Mouse (Mus musculus): Measurements from ENCODE around the gene Ifit2. TPM values are rescaled to one million over a fixed set of nuclear protein-coding genes. Genes with fewer than 3 reads are reported as not detected.

Gene Ifit2
- polyA plus RNA-seq, 1 experiment from 2014 or later: 9.0 TPM

GRCm38 (mm10) chr19:34532061-34532751, 18.3 kb upstream of the Ifit2 start:
- Histone ChIP-seq H3K36me3 (ENCODE audit: control insufficient read depth, insufficient read depth) (no peaks in the 10 kb centered on the region), H3K9ac (replicated peaks; ENCODE audit: low read depth, low read length) (no peak overlapping the region), H3K4me3 (replicated peaks; ENCODE audit: low read length) (no peak overlapping the region), H3K4me2 (ENCODE audit: low read length) (no peak overlapping the region), H3K27ac (ENCODE audit: low read length) (no peak overlapping the region), H3K27me3 (replicated peaks; ENCODE audit: control insufficient read depth, insufficient read depth, low read length) (no peaks in the 10 kb centered on the region), H3K9me3 (ENCODE audit: control insufficient read depth, low read length) (no peaks in the 10 kb centered on the region), H3K4me1 (replicated peaks; ENCODE audit: control insufficient read depth, insufficient read depth, low read length) (peaks cover 2% of the 10 kb centered on the region; the same call in 1 of the 2 replicates)
- no peak for ATAC-seq
- 95% methylated on average over 4 of the region's 4 CpGs for WGBS

GRCm38 (mm10) chr19:34539422-34539821, 11.1 kb upstream of the Ifit2 start:
- Histone ChIP-seq H3K4me3 (replicated peaks; ENCODE audit: low read length) (no peak overlapping the region), H3K4me2 (ENCODE audit: low read length) (no peak overlapping the region), H3K4me1 (replicated peaks; ENCODE audit: control insufficient read depth, insufficient read depth, low read length) (no peaks in the 10 kb centered on the region), H3K9ac (replicated peaks; ENCODE audit: low read depth, low read length) (no peak overlapping the region), H3K27me3 (replicated peaks; ENCODE audit: control insufficient read depth, insufficient read depth, low read length) (no peaks in the 10 kb centered on the region), H3K27ac (ENCODE audit: low read length) (no peak overlapping the region), H3K9me3 (ENCODE audit: control insufficient read depth, low read length) (no peaks in the 10 kb centered on the region), H3K36me3 (ENCODE audit: control insufficient read depth, insufficient read depth) (no peaks in the 10 kb centered on the region)
- WGBS: 81% methylated on average over 1 of the region's 1 CpGs
- ATAC-seq: no peak

GRCm38 (mm10) chr19:34546211-34546610, 4.3 kb upstream of the Ifit2 start:
- Histone ChIP-seq H3K4me1 (replicated peaks; ENCODE audit: control insufficient read depth, insufficient read depth, low read length) (0 out of 2 replicates have a peak, but pooled peaks cover 2% of the 10 kb centered on the region), H3K9me3 (ENCODE audit: control insufficient read depth, low read length) (no peaks in the 10 kb centered on the region), H3K4me2 (ENCODE audit: low read length) (no peak overlapping the region), H3K36me3 (ENCODE audit: control insufficient read depth, insufficient read depth) (no peaks in the 10 kb centered on the region), H3K27me3 (replicated peaks; ENCODE audit: control insufficient read depth, insufficient read depth, low read length) (no peaks in the 10 kb centered on the region), H3K9ac (replicated peaks; ENCODE audit: low read depth, low read length) (no peak overlapping the region), H3K27ac (ENCODE audit: low read length) (no peak overlapping the region), H3K4me3 (replicated peaks; ENCODE audit: low read length) (no peak overlapping the region)
- 93% methylated on average over 4 of the region's 4 CpGs for WGBS
- no peak for ATAC-seq

GRCm38 (mm10) chr19:34547976-34548375, 2.5 kb upstream of the Ifit2 start:
- Histone ChIP-seq H3K4me2 (ENCODE audit: low read length) (no peak overlapping the region), H3K4me1 (replicated peaks; ENCODE audit: control insufficient read depth, insufficient read depth, low read length) (peaks cover 8% of the 10 kb centered on the region; the same call in 1 of the 2 replicates), H3K27ac (ENCODE audit: low read length) (no peak overlapping the region), H3K9ac (replicated peaks; ENCODE audit: low read depth, low read length) (no peak overlapping the region), H3K9me3 (ENCODE audit: control insufficient read depth, low read length) (no peaks in the 10 kb centered on the region), H3K36me3 (ENCODE audit: control insufficient read depth, insufficient read depth) (no peaks in the 10 kb centered on the region), H3K4me3 (replicated peaks; ENCODE audit: low read length) (no peak overlapping the region), H3K27me3 (replicated peaks; ENCODE audit: control insufficient read depth, insufficient read depth, low read length) (no peaks in the 10 kb centered on the region)
- 28% methylated on average over 7 of the region's 7 CpGs for WGBS
- ATAC-seq: no peak

GRCm38 (mm10) chr19:34550205-34550533, 325 bp upstream of the Ifit2 start:
- Histone ChIP-seq H3K4me3 (replicated peaks; ENCODE audit: low read length) (peak overlapping the region; percentile 65), H3K9me3 (ENCODE audit: control insufficient read depth, low read length) (no peaks in the 10 kb centered on the region), H3K9ac (replicated peaks; ENCODE audit: low read depth, low read length) (peak overlapping the region; percentile 55), H3K27me3 (replicated peaks; ENCODE audit: control insufficient read depth, insufficient read depth, low read length) (no peaks in the 10 kb centered on the region), H3K36me3 (ENCODE audit: control insufficient read depth, insufficient read depth) (no peaks in the 10 kb centered on the region), H3K4me2 (ENCODE audit: low read length) (peak overlapping the region; percentile 77), H3K27ac (ENCODE audit: low read length) (peak overlapping the region; percentile 74), H3K4me1 (replicated peaks; ENCODE audit: control insufficient read depth, insufficient read depth, low read length) (peaks cover 8% of the 10 kb centered on the region; the same call in 1 of the 2 replicates)
- ATAC-seq: no peak
- WGBS: 34% methylated on average over 4 of the region's 4 CpGs

- WGBS: 61% methylated on average over 5 of the region's 5 CpGs
- Histone ChIP-seq H3K4me3 (replicated peaks; ENCODE audit: low read length) (0 out of 2 replicates have a peak overlapping the region, but pooled peaks have one; percentile 0), H3K36me3 (ENCODE audit: control insufficient read depth, insufficient read depth) (no peaks in the 10 kb centered on the region)
Observed at GRCm38 (mm10) chr19:34551981-34552380, 1.5 kb downstream of the Ifit2 start.

GRCm38 (mm10) chr19:34553021-34553420, 2.5 kb downstream of the Ifit2 start:
- 57% methylated on average over 6 of the region's 6 CpGs for whole genome bisulfite sequencing
- H3K4me2 ChIP-seq (ENCODE audit: low read length): no peak overlapping the region
- no peak for ATAC-seq

More at GRCm38 (mm10) chr19:34551981-34552380, 1.5 kb downstream of the Ifit2 start:
- peaks cover 8% of the 10 kb centered on the region; the same call in 1 of the 2 replicates for H3K4me1 ChIP-seq (replicated peaks; ENCODE audit: control insufficient read depth, insufficient read depth, low read length)
- no peak for ATAC-seq
- H3K9ac ChIP-seq (replicated peaks; ENCODE audit: low read depth, low read length): no peak overlapping the region
- H3K4me2 ChIP-seq (ENCODE audit: low read length): peak overlapping the region; percentile 3; the same call in 1 of the 2 replicates
- no peak overlapping the region for H3K27ac ChIP-seq (ENCODE audit: low read length)
- H3K9me3 ChIP-seq (ENCODE audit: control insufficient read depth, low read length): no peaks in the 10 kb centered on the region
- no peaks in the 10 kb centered on the region for H3K27me3 ChIP-seq (replicated peaks; ENCODE audit: control insufficient read depth, insufficient read depth, low read length)

GRCm38 (mm10) chr19:34553522-34553921, 3.0 kb downstream of the Ifit2 start:
- WGBS: 80% methylated on average over 3 of the region's 3 CpGs
- H3K4me3 ChIP-seq (replicated peaks; ENCODE audit: low read length): no peak overlapping the region
- H3K27ac ChIP-seq (ENCODE audit: low read length): no peak overlapping the region
- H3K9me3 ChIP-seq (ENCODE audit: control insufficient read depth, low read length): no peaks in the 10 kb centered on the region
- ATAC-seq: no peak
- no peaks in the 10 kb centered on the region for H3K36me3 ChIP-seq (ENCODE audit: control insufficient read depth, insufficient read depth)
- peaks cover 8% of the 10 kb centered on the region; the same call in 1 of the 2 replicates for H3K4me1 ChIP-seq (replicated peaks; ENCODE audit: control insufficient read depth, insufficient read depth, low read length)
- H3K27me3 ChIP-seq (replicated peaks; ENCODE audit: control insufficient read depth, insufficient read depth, low read length): no peaks in the 10 kb centered on the region
- H3K9ac ChIP-seq (replicated peaks; ENCODE audit: low read depth, low read length): no peak overlapping the region
- H3K4me2 ChIP-seq (ENCODE audit: low read length): no peak overlapping the region

More at GRCm38 (mm10) chr19:34553021-34553420, 2.5 kb downstream of the Ifit2 start:
- Histone ChIP-seq H3K27me3 (replicated peaks; ENCODE audit: control insufficient read depth, insufficient read depth, low read length) (no peaks in the 10 kb centered on the region), H3K4me3 (replicated peaks; ENCODE audit: low read length) (no peak overlapping the region), H3K9me3 (ENCODE audit: control insufficient read depth, low read length) (no peaks in the 10 kb centered on the region), H3K4me1 (replicated peaks; ENCODE audit: control insufficient read depth, insufficient read depth, low read length) (peaks cover 8% of the 10 kb centered on the region; the same call in 1 of the 2 replicates), H3K27ac (ENCODE audit: low read length) (no peak overlapping the region), H3K36me3 (ENCODE audit: control insufficient read depth, insufficient read depth) (no peaks in the 10 kb centered on the region), H3K9ac (replicated peaks; ENCODE audit: low read depth, low read length) (no peak overlapping the region)

GRCm38 (mm10) chr19:34554061-34554460, 3.6 kb downstream of the Ifit2 start:
- Histone ChIP-seq H3K27ac (ENCODE audit: low read length) (no peak overlapping the region), H3K9ac (replicated peaks; ENCODE audit: low read depth, low read length) (no peak overlapping the region), H3K36me3 (ENCODE audit: control insufficient read depth, insufficient read depth) (no peaks in the 10 kb centered on the region), H3K4me3 (replicated peaks; ENCODE audit: low read length) (no peak overlapping the region), H3K9me3 (ENCODE audit: control insufficient read depth, low read length) (no peaks in the 10 kb centered on the region), H3K27me3 (replicated peaks; ENCODE audit: control insufficient read depth, insufficient read depth, low read length) (no peaks in the 10 kb centered on the region), H3K4me1 (replicated peaks; ENCODE audit: control insufficient read depth, insufficient read depth, low read length) (peaks cover 8% of the 10 kb centered on the region; the same call in 1 of the 2 replicates), H3K4me2 (ENCODE audit: low read length) (no peak overlapping the region)
- no peak for ATAC-seq

Data from forebrain, embryonic 16.5 days (tissue).